17 mouse cellular contexts compared by ENCODE assay signal in genomic region chr2:180230482-180230881, GRCm38 (mm10). TPM values are rescaled to one million over a fixed set of nuclear protein-coding genes. Genes with fewer than 3 reads are reported as not detected.
DNase-seq lines count a peak whose midpoint lies in the region; ATAC-seq and TF ChIP-seq lines count a peak whose summit lies in the region.
"Had no signal": no experiment of that assay in that cellular context is flagged by ENCODE, and none has a peak within 500 bp of the region (broad histone marks: within the 10 kb centered on the region; RNA-seq: fewer than 3 reads in every experiment).

No protein-coding gene starts in this region.

- peaks cover 49% of the 10 kb centered on the region for H3K4me1 ChIP-seq in embryonic facial prominence, embryonic 13.5 days
- peaks cover 69% of the 10 kb centered on the region for H3K4me1 ChIP-seq in embryonic facial prominence, embryonic 10.5 days
- H3K4me1 ChIP-seq in hindbrain, embryonic 13.5 days (replicated peaks) = peaks cover 38% of the 10 kb centered on the region
- H3K4me1 ChIP-seq in hindbrain, postnatal 0 days (ENCODE audit: insufficient read depth, low read length) = peaks cover 16% of the 10 kb centered on the region; the same call in 1 of the 2 replicates
- peaks cover 60% of the 10 kb centered on the region for H3K4me1 ChIP-seq in limb, embryonic 10.5 days

- no peak overlapping the region for H3K4me2 ChIP-seq in embryonic facial prominence, embryonic 13.5 days
- H3K4me2 ChIP-seq in hindbrain, embryonic 13.5 days = no peak overlapping the region
- no peak overlapping the region for H3K4me2 ChIP-seq in hindbrain, postnatal 0 days (ENCODE audit: low read depth, low read length)
- H3K4me2 ChIP-seq: liver, embryonic 12.5 days had no signal

- TF ChIP-seq CTCF in hindbrain, postnatal 0 days (IDR thresholded peaks at IDR 0.05; ENCODE audit: low read depth) = no peak

- DNase-seq in embryonic facial prominence, embryonic 10.5 days (ENCODE audit: low spot score) = no peak
- DNase-seq in hindbrain, postnatal 0 days (ENCODE audit: low spot score) = no peak
- peak; percentile 34 for DNase-seq in 3T3-L1 (ENCODE audit: low read depth, low spot score)
- DNase-seq in lung, postnatal 36 days = peak; percentile 47
- no peak for DNase-seq in adrenal gland, postnatal 14 days
- no peak for DNase-seq in limb, embryonic 10.5 days (ENCODE audit: low spot score)
- DNase-seq: adrenal gland, postnatal 10 days; gastrocnemius, postnatal 36 days; layer of hippocampus, adult 9-11 months; right cerebral cortex, adult 18-20 months; thymus, postnatal 14 days had no signal

- H3K9ac ChIP-seq in embryonic facial prominence, embryonic 13.5 days = peak overlapping the region; percentile 27; the same call in 1 of the 2 replicates
- H3K9ac ChIP-seq in hindbrain, embryonic 13.5 days = 0 out of 2 replicates have a peak overlapping the region, but pooled peaks have one; percentile 31
- H3K9ac ChIP-seq in hindbrain, postnatal 0 days (replicated peaks; ENCODE audit: low read length) = no peak overlapping the region
- H3K9ac ChIP-seq: liver, embryonic 12.5 days had no signal

- no peak for ATAC-seq in embryonic facial prominence, embryonic 13.5 days (ENCODE audit: insufficient number of reproducible peaks, insufficient read depth, low FRiP score, low TSS enrichment, low read depth)
- ATAC-seq in hindbrain, embryonic 13.5 days (ENCODE audit: low FRiP score) = no peak
- ATAC-seq in hindbrain, postnatal 0 days = no peak
- ATAC-seq: hindbrain, embryonic 16.5 days; liver, embryonic 12.5 days had no signal

- H3K9me3 ChIP-seq in embryonic facial prominence, embryonic 13.5 days = no peaks in the 10 kb centered on the region
- no peaks in the 10 kb centered on the region for H3K9me3 ChIP-seq in embryonic facial prominence, embryonic 10.5 days
- no peaks in the 10 kb centered on the region for H3K9me3 ChIP-seq in hindbrain, embryonic 13.5 days
- H3K9me3 ChIP-seq in hindbrain, postnatal 0 days (ENCODE audit: low read length) = no peaks in the 10 kb centered on the region
- H3K9me3 ChIP-seq in limb, embryonic 10.5 days (replicated peaks) = no peaks in the 10 kb centered on the region
- H3K9me3 ChIP-seq: liver, embryonic 12.5 days had no signal

- no peak overlapping the region for H3K4me3 ChIP-seq in embryonic facial prominence, embryonic 13.5 days
- H3K4me3 ChIP-seq in embryonic facial prominence, embryonic 10.5 days = no peak overlapping the region
- H3K4me3 ChIP-seq in hindbrain, embryonic 13.5 days = no peak overlapping the region
- no peak overlapping the region for H3K4me3 ChIP-seq in hindbrain, postnatal 0 days (ENCODE audit: low read length)
- H3K4me3 ChIP-seq in limb, embryonic 10.5 days = no peak overlapping the region
- H3K4me3 ChIP-seq: liver, embryonic 12.5 days had no signal

- H3K36me3 ChIP-seq in embryonic facial prominence, embryonic 13.5 days = no peaks in the 10 kb centered on the region
- H3K36me3 ChIP-seq in embryonic facial prominence, embryonic 10.5 days (replicated peaks) = no peaks in the 10 kb centered on the region
- H3K36me3 ChIP-seq in hindbrain, embryonic 13.5 days = no peaks in the 10 kb centered on the region
- H3K36me3 ChIP-seq in hindbrain, postnatal 0 days (ENCODE audit: insufficient read depth, low read length) = no peaks in the 10 kb centered on the region
- H3K36me3 ChIP-seq in limb, embryonic 10.5 days = no peaks in the 10 kb centered on the region
- H3K36me3 ChIP-seq: liver, embryonic 12.5 days had no signal

- WGBS in embryonic facial prominence, embryonic 13.5 days = 37% methylated on average over 4 of the region's 4 CpGs
- WGBS in embryonic facial prominence, embryonic 10.5 days = 50% methylated on average over 4 of the region's 4 CpGs
- 58% methylated on average over 4 of the region's 4 CpGs for WGBS in hindbrain, embryonic 13.5 days
- WGBS in hindbrain, postnatal 0 days = 47% methylated on average over 4 of the region's 4 CpGs
- 59% methylated on average over 4 of the region's 4 CpGs for WGBS in limb, embryonic 10.5 days

- H3K27ac ChIP-seq in embryonic facial prominence, embryonic 13.5 days = no peak overlapping the region
- no peak overlapping the region; the same call in none of the 2 replicates for H3K27ac ChIP-seq in embryonic facial prominence, embryonic 10.5 days (replicated peaks)
- no peak overlapping the region for H3K27ac ChIP-seq in hindbrain, embryonic 13.5 days
- no peak overlapping the region for H3K27ac ChIP-seq in hindbrain, postnatal 0 days
- no peak overlapping the region for H3K27ac ChIP-seq in limb, embryonic 10.5 days
- H3K27ac ChIP-seq: liver, embryonic 12.5 days had no signal

- peaks cover 24% of the 10 kb centered on the region for H3K27me3 ChIP-seq in embryonic facial prominence, embryonic 13.5 days
- peaks cover 37% of the 10 kb centered on the region for H3K27me3 ChIP-seq in embryonic facial prominence, embryonic 10.5 days (replicated peaks; ENCODE audit: low read depth, poor library complexity, severe bottlenecking)
- peaks cover 24% of the 10 kb centered on the region for H3K27me3 ChIP-seq in hindbrain, embryonic 13.5 days
- peaks cover 7% of the 10 kb centered on the region; the same call in 1 of the 2 replicates for H3K27me3 ChIP-seq in hindbrain, postnatal 0 days (ENCODE audit: insufficient read depth, low read length)
- H3K27me3 ChIP-seq in limb, embryonic 10.5 days (ENCODE audit: low read depth, poor library complexity, severe bottlenecking) = peaks cover 18% of the 10 kb centered on the region

RNA-seq across cellular contexts. Expression of gene Lama5, which starts 4.8 kb away (rescaled TPM):
- polyA plus RNA-seq in embryonic facial prominence, embryonic 13.5 days (2015; fragmentation: Nextera tagmentation; extraction: Ambion mirVana) = 19.0 and 25.2 TPM in 2 replicates
- 19.6 and 25.3 TPM in 2 replicates for polyA plus RNA-seq in embryonic facial prominence, embryonic 10.5 days (2016; fragmentation: Nextera tagmentation; extraction: Ambion mirVana)
- 1.9 and 2.1 TPM in 2 replicates for polyA plus RNA-seq in hindbrain, embryonic 13.5 days (2015; fragmentation: Nextera tagmentation; extraction: Ambion mirVana)
- total RNA-seq in hindbrain, postnatal 0 days (2014; rRNA removed) = 10.3 and 16.5 TPM in 2 replicates
- polyA plus RNA-seq in hindbrain, postnatal 0 days (2015; fragmentation: Nextera tagmentation; extraction: Ambion mirVana) = 2.7 and 3.5 TPM in 2 replicates
- total RNA-seq in adrenal gland, postnatal 14 days (2021) = 48.7 and 55.1 TPM in 2 replicates
- 18.1 and 18.2 TPM in 2 replicates for polyA plus RNA-seq in limb, embryonic 10.5 days (2016; fragmentation: Nextera tagmentation; extraction: Ambion mirVana)

RNA-seq across cellular contexts. Expression of gene Rps21, which starts 26.7 kb away (rescaled TPM):
- 653 and 689 TPM in 2 replicates for polyA plus RNA-seq in embryonic facial prominence, embryonic 13.5 days (2015; fragmentation: Nextera tagmentation; extraction: Ambion mirVana)
- polyA plus RNA-seq in embryonic facial prominence, embryonic 10.5 days (2016; fragmentation: Nextera tagmentation; extraction: Ambion mirVana) = 569 and 585 TPM in 2 replicates
- polyA plus RNA-seq in hindbrain, embryonic 13.5 days (2015; fragmentation: Nextera tagmentation; extraction: Ambion mirVana) = 444 and 445 TPM in 2 replicates
- 752 and 857 TPM in 2 replicates for total RNA-seq in hindbrain, postnatal 0 days (2014; rRNA removed)
- 445 and 465 TPM in 2 replicates for polyA plus RNA-seq in hindbrain, postnatal 0 days (2015; fragmentation: Nextera tagmentation; extraction: Ambion mirVana)
- total RNA-seq in adrenal gland, postnatal 14 days (2021) = 787 and 921 TPM in 2 replicates
- polyA plus RNA-seq in limb, embryonic 10.5 days (2016; fragmentation: Nextera tagmentation; extraction: Ambion mirVana) = 530 and 637 TPM in 2 replicates

RNA-seq across cellular contexts. Expression of gene Cables2, which starts 42.8 kb away (rescaled TPM):
- 11.6 and 14.6 TPM in 2 replicates for polyA plus RNA-seq in embryonic facial prominence, embryonic 13.5 days (2015; fragmentation: Nextera tagmentation; extraction: Ambion mirVana)
- polyA plus RNA-seq in embryonic facial prominence, embryonic 10.5 days (2016; fragmentation: Nextera tagmentation; extraction: Ambion mirVana) = 12.7 and 13.2 TPM in 2 replicates
- 19.8 and 20.8 TPM in 2 replicates for polyA plus RNA-seq in hindbrain, embryonic 13.5 days (2015; fragmentation: Nextera tagmentation; extraction: Ambion mirVana)
- 56.8 and 60.5 TPM in 2 replicates for total RNA-seq in hindbrain, postnatal 0 days (2014; rRNA removed)
- polyA plus RNA-seq in hindbrain, postnatal 0 days (2015; fragmentation: Nextera tagmentation; extraction: Ambion mirVana) = 25.1 and 26.4 TPM in 2 replicates
- 17.8 and 18.4 TPM in 2 replicates for total RNA-seq in adrenal gland, postnatal 14 days (2021)
- 14.6 and 16.4 TPM in 2 replicates for polyA plus RNA-seq in limb, embryonic 10.5 days (2016; fragmentation: Nextera tagmentation; extraction: Ambion mirVana)

RNA-seq across cellular contexts. Expression of gene Adrm1, which starts 59.2 kb away (rescaled TPM):
- 168 and 190 TPM in 2 replicates for polyA plus RNA-seq in embryonic facial prominence, embryonic 13.5 days (2015; fragmentation: Nextera tagmentation; extraction: Ambion mirVana)
- polyA plus RNA-seq in embryonic facial prominence, embryonic 10.5 days (2016; fragmentation: Nextera tagmentation; extraction: Ambion mirVana) = 264 and 272 TPM in 2 replicates
- polyA plus RNA-seq in hindbrain, embryonic 13.5 days (2015; fragmentation: Nextera tagmentation; extraction: Ambion mirVana) = 208 and 213 TPM in 2 replicates
- total RNA-seq in hindbrain, postnatal 0 days (2014; rRNA removed) = 107 and 119 TPM in 2 replicates
- polyA plus RNA-seq in hindbrain, postnatal 0 days (2015; fragmentation: Nextera tagmentation; extraction: Ambion mirVana) = 207 and 210 TPM in 2 replicates
- 126 and 130 TPM in 2 replicates for total RNA-seq in adrenal gland, postnatal 14 days (2021)
- polyA plus RNA-seq in limb, embryonic 10.5 days (2016; fragmentation: Nextera tagmentation; extraction: Ambion mirVana) = 264 and 295 TPM in 2 replicates

RNA-seq across cellular contexts. Expression of gene Rbbp8nl, which starts 59.2 kb away (rescaled TPM):
- polyA plus RNA-seq in embryonic facial prominence, embryonic 13.5 days (2015; fragmentation: Nextera tagmentation; extraction: Ambion mirVana) = 1.6 and 1.7 TPM in 2 replicates
- polyA plus RNA-seq in embryonic facial prominence, embryonic 10.5 days (2016; fragmentation: Nextera tagmentation; extraction: Ambion mirVana) = 0.92 and 1.7 TPM in 2 replicates
- polyA plus RNA-seq in hindbrain, embryonic 13.5 days (2015; fragmentation: Nextera tagmentation; extraction: Ambion mirVana) = not detected in 2 replicates
- not detected in 2 replicates for total RNA-seq in hindbrain, postnatal 0 days (2014; rRNA removed)
- not detected in 2 replicates for polyA plus RNA-seq in hindbrain, postnatal 0 days (2015; fragmentation: Nextera tagmentation; extraction: Ambion mirVana)
- not detected in 2 replicates for total RNA-seq in adrenal gland, postnatal 14 days (2021)
- 0.50 and 0.78 TPM in 2 replicates for polyA plus RNA-seq in limb, embryonic 10.5 days (2016; fragmentation: Nextera tagmentation; extraction: Ambion mirVana)
- total RNA-seq: adrenal gland, postnatal 10 days; gastrocnemius, postnatal 36 days; left cerebral cortex, postnatal 36 days; megakaryocyte-erythroid progenitor cell, adult 5-6 weeks had no signal
- polyA plus RNA-seq: hindbrain, embryonic 16.5 days; liver, embryonic 12.5 days had no signal

Comparison
In these comparisons a context has a peak if more than half of its experiments do, and no peak if none do; other contexts are left out.
1. DNase-seq: peak in 3T3-L1 (single experiment) and lung, postnatal 36 days (single experiment); none in embryonic facial prominence, embryonic 10.5 days (single experiment), hindbrain, postnatal 0 days (single experiment), adrenal gland, postnatal 14 days (single experiment) and limb, embryonic 10.5 days (single experiment).